Mouse (Mus musculus) erythroblast, embryonic 14.5 days (primary cell): ENCODE measurements around the gene Becn1.

Source experiments
- GATA1 ChIP-seq: IDR thresholded peaks from 2 replicates; pipeline ENCODE4 v1.6.1; 2012; ENCODE audit warnings: low read length, inconsistent platforms, mixed read lengths
- TAL1 ChIP-seq: IDR thresholded peaks from 3 replicates; pipeline ENCODE4 v1.6.1; 2012; ENCODE audit warnings: low read length, inconsistent platforms, mixed read lengths

GRCm38 (mm10) chr11:101338123-101338760 lies 36.2 kb upstream of the Becn1 start:
- TF ChIP-seq TAL1 (no peak), GATA1 (no peak)
